Mouse (Mus musculus): ENCODE measurements around the gene D330045A20Rik.
"Not testable (repeated sequence)": the region's sequence is repeated elsewhere in the genome, so short reads cannot be mapped to it uniquely, and the experiment has no call there.

Gene D330045A20Rik

GRCm38 (mm10) chrX:139578649-139579278 is 98.6 kb downstream of the D330045A20Rik start:
- peak in 1 of 2 experiments; percentile 27 for DNase-seq

- no peak for DNase-seq
Observed at GRCm38 (mm10) chrX:139583616-139584015, 103.4 kb downstream of the D330045A20Rik start.

- DNase-seq, result not testable (repeated sequence)
Observed at GRCm38 (mm10) chrX:139586676-139587075, 106.5 kb downstream of the D330045A20Rik start.

GRCm38 (mm10) chrX:139596404-139596803 is 116.2 kb downstream of the D330045A20Rik start:
- DNase-seq, result peak in 1 of 2 experiments; percentile 30
